Mouse (Mus musculus): ENCODE measurements at regions not wholly inside any gene's neighbourhood (a gene's known extent, or its start where the extent isn't known, plus 50 kb on each side); places are given as distances from the start of the nearest gene placed in this dataset.
"Not testable (repeated sequence)": the region's sequence is repeated elsewhere in the genome, so short reads cannot be mapped to it uniquely, and the experiment has no call there.

DNA sequence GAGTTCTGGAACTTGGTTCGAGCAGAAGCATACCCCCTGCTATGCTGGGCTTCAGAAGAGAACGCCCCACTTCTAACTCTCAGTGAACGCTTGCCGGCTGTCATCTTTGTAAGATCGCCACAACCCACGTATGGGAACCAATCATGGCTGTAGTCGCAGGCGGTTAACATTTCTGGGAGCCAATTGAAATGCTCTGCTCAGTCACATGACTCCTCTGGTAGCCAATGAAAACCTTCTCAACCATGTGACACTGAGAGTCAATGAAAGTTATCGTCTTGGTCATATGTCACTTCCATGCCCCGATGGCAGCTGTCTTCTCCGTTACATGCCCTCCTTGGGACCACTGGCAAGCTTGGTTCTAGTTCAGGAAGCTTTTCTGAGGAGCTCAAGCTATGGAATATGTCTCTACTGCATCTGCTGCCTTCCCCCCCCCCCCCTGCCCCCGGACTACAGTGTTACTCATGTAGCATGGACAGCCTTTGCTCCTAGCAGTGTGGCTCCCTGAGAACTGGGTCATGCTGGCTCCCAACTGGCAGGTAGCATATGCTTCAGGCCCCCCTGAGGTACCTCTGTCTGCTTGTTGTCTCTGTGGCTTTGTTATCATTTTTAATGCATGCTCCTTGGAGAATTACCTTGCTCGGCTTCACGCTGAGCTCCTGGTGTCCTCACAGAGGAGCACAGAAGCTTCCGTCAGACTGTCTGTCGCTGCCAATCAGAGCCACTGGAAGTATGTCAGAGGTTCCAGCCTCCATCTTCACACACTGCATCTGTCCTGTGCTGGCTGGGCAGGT lies 122.3 kb upstream of the Ajap1 start:
- DNase-seq, result no peak
- intact Hi-C loops (cut with DNase I), result no loop called here

- intact Hi-C loops (cut with DNase I), result no loop called here
- no peak for DNase-seq
Observed at GRCm38 (mm10) chr4:153616058-153616457, 133.4 kb upstream of the Ajap1 start.

DNA sequence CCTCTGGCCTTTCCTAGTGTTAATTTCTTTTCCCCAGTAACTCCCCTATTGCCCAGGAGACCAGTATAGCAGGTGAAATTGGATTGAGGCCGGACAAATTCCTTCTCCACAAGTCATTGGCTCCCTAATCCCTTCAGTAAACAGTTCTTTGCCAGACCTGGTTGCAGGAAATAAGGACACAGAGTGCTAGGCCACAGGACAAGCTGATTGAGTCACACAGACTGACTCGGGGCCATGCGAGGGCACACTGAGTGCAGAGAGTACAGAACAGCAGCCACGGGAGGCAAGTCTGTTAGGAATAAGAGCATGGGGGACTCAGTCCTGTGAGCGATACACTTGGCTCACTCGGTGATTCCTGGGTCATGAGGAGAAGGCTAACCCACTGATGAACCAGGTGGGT lies 134.3 kb upstream of the Ajap1 start:
- DNase-seq, result no peak
- intact Hi-C loops (cut with DNase I), result no loop called here

DNA sequence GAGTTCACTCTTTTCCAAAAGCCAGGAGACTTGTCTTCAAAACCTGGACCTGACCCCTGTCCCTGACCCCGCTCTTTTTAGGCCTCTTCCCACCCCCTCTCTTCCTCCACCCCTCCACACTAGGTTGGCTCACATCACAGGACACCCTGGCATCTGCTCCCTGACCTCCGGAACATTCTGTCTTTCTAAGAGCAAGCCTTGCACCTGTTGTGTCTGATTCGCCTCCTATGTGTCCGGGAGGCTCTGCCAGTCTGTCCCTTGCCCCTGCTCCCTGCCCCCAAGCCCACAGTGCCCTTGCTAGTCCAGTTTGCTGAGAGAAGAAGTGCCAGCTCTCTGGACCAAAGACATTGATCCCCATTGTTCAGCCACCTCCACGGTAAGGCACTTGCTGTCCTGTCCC lies 138.3 kb upstream of the Ajap1 start:
- DNase-seq, result no peak
- intact Hi-C loops (cut with DNase I), result no loop called here

- DNase-seq, result no peak
- intact Hi-C loops (cut with DNase I), result no loop called here
Observed at GRCm38 (mm10) chr4:153631161-153631560, 148.6 kb upstream of the Ajap1 start.

- intact Hi-C loops (cut with DNase I), result no loop called here
- DNase-seq, result no peak
Observed at GRCm38 (mm10) chr4:153632056-153632455, 149.4 kb upstream of the Ajap1 start.

- DNase-seq, result no peak
- intact Hi-C loops (cut with DNase I), result no loop called here
Observed at GRCm38 (mm10) chr4:153632551-153632950, 149.9 kb upstream of the Ajap1 start.

DNA sequence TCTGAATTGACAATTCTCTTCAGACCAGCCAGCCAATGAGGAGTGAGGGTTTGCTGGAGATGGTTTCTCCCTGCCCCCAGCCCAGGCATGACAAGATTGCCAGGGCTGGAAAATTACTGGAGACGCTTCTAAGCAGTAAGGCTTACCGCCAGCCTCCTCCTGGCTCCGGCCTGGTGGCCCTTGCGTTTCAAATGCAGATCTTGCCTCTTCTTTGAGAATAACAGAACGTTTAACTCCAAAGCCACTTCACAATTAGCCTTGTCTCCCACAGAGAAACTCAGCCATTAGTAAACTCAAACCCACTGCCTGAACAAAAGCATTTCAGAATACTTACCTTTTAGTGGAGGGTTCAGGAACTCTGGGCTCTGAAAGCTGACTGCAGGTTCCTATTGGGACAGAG lies 150.6 kb upstream of the Ajap1 start:
- intact Hi-C loops (cut with DNase I), result no loop called here
- no peak for DNase-seq

GRCm38 (mm10) chr4:153634221-153634881 lies 151.7 kb upstream of the Ajap1 start:
- intact Hi-C loops (cut with DNase I), result no loop called here
- no peak for DNase-seq

GRCm38 (mm10) chr4:153637989-153638388 lies 155.4 kb upstream of the Ajap1 start:
- DNase-seq, result no peak
- intact Hi-C loops (cut with DNase I), result no loop called here

GRCm38 (mm10) chr4:153651849-153652248 lies 169.2 kb upstream of the Ajap1 start:
- no peak for DNase-seq
- intact Hi-C loops (cut with DNase I), result no loop called here

DNA sequence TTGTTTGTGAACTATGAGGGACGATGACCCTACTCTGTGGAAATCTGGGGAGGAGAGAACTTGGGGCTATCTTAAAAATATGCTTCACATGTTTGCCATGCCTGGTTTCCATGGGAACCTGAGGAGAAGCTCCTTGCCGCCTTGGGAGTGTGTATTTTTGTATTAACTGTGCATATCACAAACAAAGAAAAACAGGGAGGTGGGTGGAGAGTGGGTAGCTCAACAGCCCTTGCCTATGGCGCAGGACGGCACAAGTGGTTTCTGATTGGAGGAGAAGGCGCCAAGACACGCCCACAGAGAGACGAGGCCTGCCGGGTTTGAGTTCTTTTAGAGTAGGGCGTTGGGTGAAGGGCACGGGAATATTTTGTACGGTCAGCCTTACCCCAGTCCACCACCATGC lies 170.2 kb upstream of the Ajap1 start:
- intact Hi-C loops (cut with DNase I), result no loop called here
- DNase-seq, result no peak

DNA sequence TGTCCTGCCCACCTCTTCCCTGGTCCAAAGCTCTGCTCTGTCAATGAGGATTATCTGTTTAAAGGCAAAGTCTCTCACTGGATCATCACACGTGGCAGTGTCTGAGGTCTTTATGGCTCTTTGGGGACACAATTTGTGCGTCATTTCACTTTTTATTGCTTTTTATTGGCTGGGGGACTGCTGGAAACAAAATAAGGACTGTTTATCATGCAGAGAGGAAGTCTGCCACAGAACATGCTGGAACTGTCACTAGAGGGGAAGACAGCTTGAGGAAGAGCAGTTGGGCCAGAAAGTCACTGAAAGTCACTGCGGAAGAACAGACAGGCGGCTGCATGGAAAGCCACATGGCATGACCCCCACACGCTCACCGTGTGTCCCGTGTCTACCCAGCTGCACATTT lies 180.1 kb upstream of the Ajap1 start:
- intact Hi-C loops (cut with DNase I), result no loop called here
- DNase-seq, result no peak

DNA sequence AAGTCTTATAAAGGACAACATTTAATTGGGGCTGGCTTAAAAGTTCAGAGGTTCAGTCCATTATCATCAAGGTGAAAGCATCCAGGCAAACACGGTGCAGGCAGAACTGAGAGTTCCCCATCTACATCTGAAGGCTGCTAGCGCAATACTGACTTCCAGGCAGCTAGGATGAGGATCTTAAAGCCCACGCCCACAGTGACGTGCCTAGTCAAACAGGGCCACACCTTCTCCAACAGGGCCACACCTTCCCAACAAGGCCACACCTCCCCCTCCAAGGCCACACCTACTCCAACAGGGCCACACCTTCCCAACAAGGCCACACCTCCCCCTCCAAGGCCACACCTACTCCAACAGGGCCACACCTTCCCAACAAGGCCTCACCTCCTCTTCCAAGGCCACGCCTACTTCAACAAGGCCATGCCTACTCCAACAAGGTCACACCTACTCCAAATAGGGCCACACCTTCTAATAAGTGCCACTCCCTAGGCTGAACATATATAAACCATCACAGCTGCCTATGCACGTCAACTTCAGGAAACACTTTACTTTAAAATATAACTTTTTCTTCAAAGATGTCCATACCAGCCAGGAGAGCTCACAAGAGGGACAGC lies 184.1 kb upstream of the Ajap1 start:
- intact Hi-C loops (cut with DNase I); DNase-seq: not testable (repeated sequence)

- DNase-seq, result no peak
- intact Hi-C loops (cut with DNase I), result no loop called here
Observed at GRCm38 (mm10) chr4:153669070-153669469, 186.5 kb upstream of the Ajap1 start.

DNA sequence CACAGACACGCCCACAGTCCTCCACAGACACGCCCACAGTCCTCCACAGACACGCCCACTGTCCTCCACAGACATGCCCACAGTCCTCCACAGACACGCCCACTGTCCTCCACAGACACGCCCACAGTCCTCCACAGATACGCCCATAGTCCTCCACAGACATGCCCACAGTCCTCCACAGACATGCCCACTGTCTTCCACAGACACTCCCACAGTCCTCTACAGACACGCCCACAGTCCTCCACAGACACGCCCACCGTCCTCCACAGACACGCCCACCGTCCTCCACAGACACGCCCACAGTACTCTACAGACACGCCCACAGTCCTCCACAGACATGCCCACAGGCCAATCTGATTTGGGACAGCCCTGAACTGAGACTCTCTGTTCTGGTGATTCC lies 187.6 kb upstream of the Ajap1 start:
- intact Hi-C loops (cut with DNase I), result no loop called here
- no peak for DNase-seq

GRCm38 (mm10) chr4:153675431-153675830 lies 192.8 kb upstream of the Ajap1 start:
- intact Hi-C loops (cut with DNase I), result no loop called here

DNA sequence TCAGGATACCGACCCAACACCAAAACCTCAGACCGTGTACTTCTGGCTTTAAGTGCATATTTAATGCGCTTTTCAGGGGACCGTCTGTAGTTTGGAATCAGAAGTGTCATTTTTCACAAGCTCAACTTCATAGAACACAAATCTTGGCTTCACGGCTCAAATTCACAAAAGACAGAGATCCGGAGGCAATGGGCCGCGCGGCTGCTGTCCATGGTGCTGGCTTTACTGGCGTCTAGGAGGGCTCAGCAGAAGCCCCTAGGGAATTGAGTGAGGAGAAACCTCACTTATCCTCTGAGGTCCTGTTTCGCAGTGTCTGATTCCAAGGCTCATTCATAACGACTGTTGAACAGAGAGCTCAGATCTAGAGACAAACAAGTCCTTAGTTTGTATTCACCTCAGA lies 196.5 kb upstream of the Ajap1 start:
- intact Hi-C loops (cut with DNase I), result no loop called here
- no peak for DNase-seq

More at GRCm38 (mm10) chr4:153675431-153675830, 192.8 kb upstream of the Ajap1 start:
- no peak for DNase-seq

- no peak for DNase-seq
- intact Hi-C loops (cut with DNase I), result no loop called here
Observed at GRCm38 (mm10) chr4:153688441-153688840, 205.8 kb upstream of the Ajap1 start.

GRCm38 (mm10) chr4:153693881-153694280 lies 211.3 kb upstream of the Ajap1 start:
- DNase-seq, result no peak
- intact Hi-C loops (cut with DNase I), result no loop called here

GRCm38 (mm10) chr4:153696426-153697040 lies 213.9 kb upstream of the Ajap1 start:
- intact Hi-C loops (cut with DNase I), result no loop called here
- no peak for DNase-seq
